12 mouse cellular contexts compared by ENCODE assay signal in the genomic region with DNA sequence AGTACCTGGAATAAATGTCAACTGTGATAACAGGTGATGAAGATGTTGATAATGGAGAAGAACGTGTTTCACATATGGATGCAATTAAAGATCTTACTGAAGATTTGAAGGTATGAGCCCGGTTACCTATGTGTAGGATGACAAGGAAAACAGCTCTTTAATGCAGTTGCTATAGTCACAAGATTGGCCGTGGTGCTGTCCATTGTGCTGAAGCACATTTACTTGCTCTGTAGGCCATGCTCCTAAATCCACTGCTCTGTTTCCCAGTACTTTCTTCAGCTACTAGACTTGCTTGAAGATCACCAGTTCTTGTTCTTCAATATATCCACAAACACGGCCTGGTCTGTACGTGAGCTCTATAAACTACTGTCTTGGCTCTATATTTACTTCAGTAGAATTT.
DNase-seq lines count a peak whose midpoint lies in the region; TF ChIP-seq lines count a peak whose summit lies in the region.
"Had no signal": no experiment of that assay in that cellular context is flagged by ENCODE, and none has a peak within 500 bp of the region (broad histone marks: within the 10 kb centered on the region; RNA-seq: fewer than 3 reads in every experiment).

No protein-coding gene starts in this region.

- H3K4me1 ChIP-seq in MEL (ENCODE audit: control insufficient read depth in 1 of 2, insufficient read depth in 2 of 2, low read length in 2 of 2) = no peaks in the 10 kb centered on the region

- DNase-seq in kidney, postnatal 14 days = peak; percentile 21
- no peak for DNase-seq in kidney, adult 11 months
- DNase-seq in MEL (ENCODE audit: low read depth, low spot score) = peak; percentile 47
- peak; percentile 34 for DNase-seq in brain, embryonic 14.5 days (ENCODE audit: low read depth)
- DNase-seq in mesoderm, embryonic 11.5 days (ENCODE audit: low read depth, low spot score) = peak; percentile 77
- DNase-seq in T-cell, adult 2 months (ENCODE audit: low spot score) = no peak
- no peak for DNase-seq in spleen, postnatal 10 days (ENCODE audit: low spot score in 2 of 2)
- DNase-seq: cerebellum, postnatal 10 days; gastrocnemius, postnatal 36 days; heart, postnatal 36 days; left cerebral cortex, postnatal 4 days; lung, postnatal 36 days had no signal

- no peaks in the 10 kb centered on the region for H3K9me3 ChIP-seq in MEL (replicated peaks; ENCODE audit: insufficient read depth, low read length)

- no peak overlapping the region for H3K4me3 ChIP-seq in MEL (ENCODE audit: control insufficient read depth in 1 of 2, insufficient read depth in 1 of 2, low read depth in 2 of 2, low read length in 2 of 2)

- TF ChIP-seq CTCF in MEL (IDR thresholded peaks at IDR 0.05 in 2 of 3, conservative IDR thresholded peaks at IDR 0.05 in 1 of 3; ENCODE audit: control insufficient read depth in 1 of 3, insufficient read depth in 1 of 3, low read depth in 2 of 3, low read length in 3 of 3, poor library complexity in 1 of 3, severe bottlenecking in 1 of 3) = no peak
- TF ChIP-seq CTCF in brain, embryonic 14.5 days (IDR thresholded peaks at IDR 0.05; ENCODE audit: borderline replicate concordance, extremely low read depth, insufficient read depth, insufficient read length) = no peak

- no peak overlapping the region for H3K27ac ChIP-seq in MEL (ENCODE audit: control insufficient read depth, low read depth, low read length)

- no peaks in the 10 kb centered on the region for H3K27me3 ChIP-seq in MEL (ENCODE audit: control insufficient read depth in 1 of 2, insufficient read depth in 2 of 2, low read length in 2 of 2)

- no peaks in the 10 kb centered on the region for H3K79me2 ChIP-seq in MEL (ENCODE audit: control insufficient read depth, insufficient read depth, low read length, poor library complexity)

- H3K36me3 ChIP-seq in MEL (ENCODE audit: control insufficient read depth in 1 of 2, insufficient read depth in 2 of 2, low read length in 2 of 2) = no peaks in the 10 kb centered on the region

- no peak for TF ChIP-seq POLR2A in MEL (IDR thresholded peaks at IDR 0.05; ENCODE audit: control insufficient read depth in 1 of 2, insufficient read depth in 1 of 2, low read depth in 1 of 2, low read length in 2 of 2, poor library complexity in 1 of 2)
- TF ChIP-seq POLR2A in brain, embryonic 14.5 days (IDR thresholded peaks at IDR 0.05; ENCODE audit: borderline replicate concordance, extremely low read depth, insufficient read depth, insufficient read length, poor library complexity, severe bottlenecking) = no peak

- no peak overlapping the region for H3K9ac ChIP-seq in MEL (ENCODE audit: control insufficient read depth, low read depth, low read length, poor library complexity, severe bottlenecking)

- TF ChIP-seq RAD21 in MEL (IDR thresholded peaks at IDR 0.05; ENCODE audit: low read depth, low read length) = no peak

- no peak for TF ChIP-seq EP300 in MEL (IDR thresholded peaks at IDR 0.05; ENCODE audit: low read depth in 1 of 2, low read length in 2 of 2)

TF ChIP-seq in MEL, 35 proteins besides CTCF, POLR2A, EP300 and RAD21:
- TF ChIP-seq ZMIZ1 (IDR thresholded peaks at IDR 0.05; ENCODE audit: low read depth, low read length) (no peak), NRF1 (IDR thresholded peaks at IDR 0.05; ENCODE audit: insufficient read depth, low read depth, low read length, poor library complexity, severe bottlenecking) (no peak), MAZ (IDR thresholded peaks at IDR 0.05; ENCODE audit: low read depth, low read length) (no peak), MEF2A (IDR thresholded peaks at IDR 0.05; ENCODE audit: extremely low read depth, insufficient replicate concordance, low read depth, low read length, poor library complexity, severe bottlenecking) (no peak), MAFK (IDR thresholded peaks at IDR 0.05; ENCODE audit: borderline replicate concordance, low read depth, low read length) (no peak), MXI1 (IDR thresholded peaks at IDR 0.05; ENCODE audit: low read depth, low read length) (no peak), USF2 (IDR thresholded peaks at IDR 0.05; ENCODE audit: borderline replicate concordance in 1 of 2, insufficient read depth in 1 of 2, low read depth in 1 of 2, low read length in 2 of 2) (no peak), ZC3H11A (IDR thresholded peaks at IDR 0.05; ENCODE audit: low read depth, low read length) (no peak), SMC3 (IDR thresholded peaks at IDR 0.05; ENCODE audit: low read depth, low read length) (no peak), ZKSCAN1 (IDR thresholded peaks at IDR 0.05; ENCODE audit: low read depth, low read length) (no peak), GATA1 (IDR thresholded peaks at IDR 0.05; ENCODE audit: low read depth, low read length) (no peak), RCOR1 (IDR thresholded peaks at IDR 0.05; ENCODE audit: low read depth, low read length) (no peak), MAX (IDR thresholded peaks at IDR 0.05; ENCODE audit: low read length) (no peak), GABPA (IDR thresholded peaks at IDR 0.05; ENCODE audit: low read depth, low read length) (no peak), NELFE (IDR thresholded peaks at IDR 0.05; ENCODE audit: low read depth, low read length) (no peak), SIN3A (IDR thresholded peaks at IDR 0.05; ENCODE audit: low read length) (no peak), ETS1 (IDR thresholded peaks at IDR 0.05; ENCODE audit: low read depth, low read length) (no peak)

Comparison
In these comparisons a context has a peak if more than half of its experiments do, and no peak if none do; other contexts are left out.
1. DNase-seq: peak in kidney, postnatal 14 days (single experiment), MEL (single experiment), brain, embryonic 14.5 days (single experiment) and mesoderm, embryonic 11.5 days (single experiment); none in kidney, adult 11 months (single experiment), T-cell, adult 2 months (single experiment) and spleen, postnatal 10 days (0 of 2).